Mouse (Mus musculus) left cerebral cortex, adult 11 months (tissue): ENCODE data around the gene Ric1.
"Not testable (repeated sequence)": the region's sequence is repeated elsewhere in the genome, so short reads cannot be mapped to it uniquely, and the experiment has no call there.

ENCODE experiments used
- DNase-seq: peaks from one replicate; pipeline ENCODE4 v3.0.0; 2022; ENCODE audit warnings: low spot score

Ric1 gene

DNA sequence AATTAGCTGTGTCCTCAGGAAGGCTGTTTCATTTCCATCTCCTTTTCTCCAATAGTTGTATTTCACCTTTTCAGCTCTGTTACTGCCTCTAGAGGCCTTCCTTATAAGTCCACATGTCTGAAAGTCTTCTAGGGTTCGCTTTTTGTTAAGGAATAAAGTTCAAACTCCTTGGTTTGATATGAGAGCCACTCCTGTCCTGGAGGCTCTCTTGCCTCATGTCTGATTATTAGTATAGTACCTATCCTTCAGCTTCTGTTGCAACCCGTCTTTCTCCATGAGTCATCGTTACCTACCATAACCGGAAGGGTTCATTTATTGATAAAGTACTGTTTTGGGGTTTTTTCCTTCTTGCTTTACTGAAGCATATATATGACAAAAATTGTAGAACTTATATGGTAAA is 5.2 kb downstream of the Ric1 start:
- DNase-seq, result no peak

DNA sequence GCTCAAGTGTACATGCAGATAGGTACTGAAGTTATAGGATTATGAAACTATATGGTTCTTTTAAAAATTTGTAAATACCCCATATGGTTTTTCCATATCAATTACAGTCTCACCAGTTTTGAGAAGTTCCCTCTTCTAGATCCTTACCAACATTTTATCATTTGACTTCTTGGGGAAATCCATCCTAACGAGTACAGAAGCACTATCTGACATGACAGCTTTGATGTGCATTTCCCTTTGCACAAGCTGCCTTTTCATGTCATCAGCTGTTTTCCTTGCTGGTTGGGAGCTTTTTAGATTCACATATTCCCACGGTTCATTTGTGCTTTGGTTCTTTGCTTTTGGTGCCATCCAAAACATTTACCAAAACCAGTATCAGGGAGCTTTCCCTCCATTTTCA is 6.5 kb downstream of the Ric1 start:
- DNase-seq, result no peak

DNA sequence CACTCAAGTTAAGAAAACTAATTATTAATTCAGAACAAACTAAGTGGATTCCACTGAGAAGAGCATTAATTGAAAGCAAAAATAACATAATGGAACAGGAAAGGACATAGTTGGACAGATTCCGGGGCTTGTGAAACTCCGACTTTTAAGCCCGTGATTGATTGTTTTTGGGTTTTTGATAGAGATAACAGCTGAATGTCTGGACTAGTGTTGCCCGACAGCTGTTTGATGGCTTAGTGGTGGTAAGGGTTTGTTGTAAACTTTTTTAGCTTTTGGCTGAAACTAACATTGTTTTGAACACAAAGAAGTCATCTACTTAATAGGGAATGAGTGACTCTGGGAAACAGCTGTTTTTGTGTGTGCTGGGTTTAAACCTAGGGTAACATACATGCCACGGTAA is 11.9 kb downstream of the Ric1 start:
- no peak for DNase-seq

DNA sequence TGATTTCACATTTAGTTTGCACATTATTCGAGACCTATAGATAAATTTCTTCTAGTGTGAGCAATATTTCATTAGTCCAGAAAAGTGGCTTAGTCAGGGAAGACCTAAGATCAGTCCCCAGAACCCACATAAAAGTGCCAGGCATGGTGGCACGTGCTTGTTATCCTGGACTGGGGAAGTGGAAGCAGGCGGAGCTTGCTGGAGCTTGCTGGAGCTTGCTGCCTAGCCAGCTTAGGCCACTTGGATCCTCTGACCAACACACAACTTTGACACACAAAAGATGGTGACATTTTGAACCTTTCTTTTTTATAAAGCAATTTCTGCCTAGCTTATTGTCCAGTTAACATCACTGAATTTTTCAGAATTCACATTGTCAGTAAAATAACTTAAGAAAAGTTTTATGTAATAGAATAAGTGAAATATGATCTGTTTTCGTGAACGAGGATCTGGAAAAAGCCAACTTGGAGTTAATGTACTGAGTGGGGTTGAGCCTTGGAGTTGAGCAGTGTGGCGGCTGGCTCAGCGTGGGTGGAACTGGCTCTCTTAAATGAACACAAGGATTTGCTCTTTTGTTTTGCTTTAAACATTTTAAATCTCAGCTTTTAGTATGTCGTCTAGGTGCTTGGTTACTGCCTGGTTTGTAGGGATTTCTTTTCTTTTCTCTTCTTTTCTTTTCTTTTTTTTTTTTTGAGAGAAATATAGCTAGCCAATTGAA is 20.3 kb downstream of the Ric1 start:
- DNase-seq, result no peak

DNA sequence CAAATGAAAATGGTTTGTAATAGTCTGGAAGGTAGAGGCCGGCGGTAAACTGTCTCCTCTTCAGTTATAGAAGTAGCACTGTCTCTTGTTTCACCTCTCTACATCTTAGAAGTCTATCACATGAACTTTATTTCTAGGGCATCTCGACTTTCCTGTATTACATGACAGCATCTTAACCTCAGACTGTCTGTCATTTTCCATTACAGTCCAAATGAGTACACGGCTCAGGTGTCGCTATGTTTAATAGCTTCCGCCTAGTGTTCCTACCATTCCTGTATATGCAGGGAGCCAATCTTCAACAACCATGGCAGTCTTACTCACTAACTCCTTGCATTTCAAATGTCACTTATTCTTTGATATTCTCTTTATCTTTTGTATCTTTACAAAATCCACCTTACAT is 21.9 kb downstream of the Ric1 start:
- no peak for DNase-seq

DNA sequence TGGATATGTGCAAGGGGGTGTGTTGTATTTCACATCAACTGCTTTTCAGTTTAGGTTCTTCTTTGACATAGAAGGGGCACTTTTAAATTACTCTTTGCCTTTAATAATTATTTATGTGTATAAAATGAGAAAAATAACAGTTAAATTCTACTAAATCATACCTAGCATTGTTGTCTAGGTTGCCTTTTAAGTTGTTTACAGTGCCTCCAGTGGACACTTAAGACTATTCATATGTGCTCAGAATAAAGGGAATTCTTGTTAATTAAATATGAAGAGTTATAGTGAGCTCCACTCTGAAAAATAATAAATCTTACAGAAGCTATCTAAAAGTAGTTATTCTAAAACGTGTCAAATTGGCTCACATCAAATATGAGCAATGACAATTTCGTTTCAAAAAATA is 28.5 kb downstream of the Ric1 start:
- DNase-seq, result no peak

DNA sequence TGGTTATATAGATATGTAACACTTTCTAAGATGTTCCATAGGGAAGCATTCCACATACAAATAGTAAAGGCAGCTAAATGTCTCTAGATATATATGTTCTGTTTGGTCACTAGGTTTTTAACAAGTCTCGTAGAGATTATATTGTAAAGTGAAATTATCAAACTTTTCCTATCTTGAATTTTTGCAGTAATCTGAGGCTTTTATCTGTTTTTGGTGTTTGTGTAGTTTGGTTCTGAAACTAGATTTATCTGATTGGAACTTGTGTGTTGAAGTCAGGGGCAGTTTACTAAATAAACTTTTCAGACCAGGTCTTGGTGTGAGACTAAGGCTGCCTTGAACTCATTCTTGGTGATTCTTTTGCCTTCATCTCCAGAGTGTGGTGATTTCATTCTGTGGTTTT is 29.0 kb downstream of the Ric1 start:
- no peak for DNase-seq

DNA sequence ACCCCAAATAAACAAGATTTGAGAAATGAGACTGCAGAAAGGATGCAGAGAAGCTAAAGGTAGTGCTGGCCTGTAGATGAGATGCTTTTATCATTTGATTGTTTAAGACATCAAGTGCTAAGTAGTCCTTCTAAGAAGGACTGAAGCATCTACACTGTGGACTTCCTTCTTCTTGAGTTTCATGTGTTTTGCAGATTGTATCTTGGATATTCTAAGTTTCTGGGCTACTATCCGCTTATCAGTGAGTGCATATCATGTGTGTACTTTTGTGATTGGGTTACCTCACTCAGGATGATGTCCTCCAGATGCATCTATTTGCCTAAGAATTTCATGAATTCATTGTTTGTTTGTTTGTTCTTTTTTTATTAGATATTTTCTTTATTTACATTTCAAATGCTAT is 29.9 kb downstream of the Ric1 start:
- DNase-seq, result not testable (repeated sequence)

DNA sequence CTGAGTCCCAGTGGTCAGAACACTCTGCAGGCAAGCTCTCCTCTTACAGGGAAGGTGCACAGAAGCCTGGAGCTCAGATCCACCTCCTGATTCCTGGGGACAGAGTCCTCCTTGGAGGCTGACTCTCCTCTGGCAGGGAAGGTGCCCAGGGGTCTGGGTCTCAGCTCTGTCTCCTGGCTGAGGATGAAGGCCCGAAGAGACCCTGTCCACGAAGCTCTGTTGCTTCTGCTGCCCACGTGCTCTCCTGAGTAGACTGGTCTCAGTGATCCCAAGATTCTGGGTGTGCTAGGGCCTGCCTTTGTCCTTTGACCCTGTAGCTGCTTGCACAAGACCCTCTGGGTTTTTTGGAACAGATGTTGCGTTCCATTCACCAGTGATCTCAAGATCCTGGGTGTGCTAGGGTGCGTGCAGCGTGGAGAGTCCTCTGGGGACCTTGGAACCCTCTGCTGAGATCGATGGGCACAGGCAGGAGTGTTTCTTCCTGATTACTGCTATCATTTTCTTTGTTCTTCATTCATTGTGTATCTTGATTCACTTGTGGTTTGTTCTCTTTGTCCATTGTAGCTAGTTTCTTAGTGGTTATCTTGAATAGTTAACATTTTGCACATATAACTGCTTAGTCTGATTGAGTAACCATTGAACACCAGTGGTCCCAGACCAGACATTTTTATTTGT is 35.2 kb downstream of the Ric1 start:
- not testable (repeated sequence) for DNase-seq

DNA sequence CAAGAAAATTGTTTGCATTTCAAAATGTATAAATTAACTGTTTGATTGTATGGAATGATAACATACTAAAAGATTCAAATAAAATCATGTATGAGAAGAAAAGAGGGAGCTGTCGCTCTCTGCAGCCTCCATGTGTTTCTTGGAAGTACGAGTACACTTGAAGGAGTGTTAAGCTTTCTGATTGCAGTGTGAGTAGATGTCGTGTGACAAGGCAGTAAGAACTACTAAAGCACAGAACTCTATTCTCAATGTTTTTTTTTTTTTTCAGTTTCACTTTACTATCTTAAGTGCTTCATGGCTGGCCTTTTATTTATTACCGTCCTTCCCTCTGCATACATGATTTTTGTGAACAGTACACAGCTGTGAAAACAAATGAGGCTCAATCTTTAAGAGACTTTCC is 40.1 kb downstream of the Ric1 start:
- no peak for DNase-seq

DNA sequence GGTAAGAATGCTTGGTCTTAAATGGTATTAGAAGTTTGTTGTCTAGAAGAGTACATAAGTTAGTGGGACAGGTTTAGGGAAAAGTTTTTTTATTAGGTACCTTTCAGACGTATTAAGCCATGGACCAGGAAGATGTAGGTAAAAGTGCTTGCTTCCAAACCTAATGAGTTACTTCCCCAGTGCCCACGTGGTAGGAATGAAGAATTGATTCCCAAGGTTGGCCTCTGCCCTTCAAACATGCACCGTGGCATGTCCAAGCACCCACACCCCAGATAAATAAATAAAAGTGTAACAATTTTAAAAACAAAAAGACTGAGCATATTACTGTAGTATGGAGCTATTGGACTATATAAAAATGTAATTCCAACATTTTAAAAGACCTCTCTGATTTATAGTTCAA is 40.5 kb downstream of the Ric1 start:
- DNase-seq, result no peak

DNA sequence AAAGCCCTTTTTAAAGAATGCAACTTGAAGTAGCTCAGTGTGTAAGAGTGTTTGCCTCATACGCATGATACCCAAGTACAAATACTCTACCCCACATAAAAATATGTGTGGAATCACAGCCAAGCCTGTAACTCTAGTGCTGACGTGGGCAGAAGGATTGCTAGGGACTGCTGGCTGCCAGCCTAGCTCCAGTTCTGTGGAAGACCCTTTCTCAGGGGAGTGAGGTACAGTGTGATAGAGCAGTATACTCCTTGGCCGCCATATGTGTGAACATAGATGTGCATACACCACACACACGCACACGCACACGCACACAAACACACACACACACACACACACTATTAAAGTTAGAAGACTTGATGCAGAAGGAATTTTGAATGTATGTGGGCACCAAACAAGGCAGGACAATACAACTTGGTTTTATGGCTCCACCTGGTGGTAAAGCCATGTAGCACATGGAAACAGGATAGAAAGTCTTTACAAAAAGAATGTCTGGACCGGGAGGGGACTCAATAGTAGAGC is 41.2 kb downstream of the Ric1 start:
- peak; percentile 18 for DNase-seq

DNA sequence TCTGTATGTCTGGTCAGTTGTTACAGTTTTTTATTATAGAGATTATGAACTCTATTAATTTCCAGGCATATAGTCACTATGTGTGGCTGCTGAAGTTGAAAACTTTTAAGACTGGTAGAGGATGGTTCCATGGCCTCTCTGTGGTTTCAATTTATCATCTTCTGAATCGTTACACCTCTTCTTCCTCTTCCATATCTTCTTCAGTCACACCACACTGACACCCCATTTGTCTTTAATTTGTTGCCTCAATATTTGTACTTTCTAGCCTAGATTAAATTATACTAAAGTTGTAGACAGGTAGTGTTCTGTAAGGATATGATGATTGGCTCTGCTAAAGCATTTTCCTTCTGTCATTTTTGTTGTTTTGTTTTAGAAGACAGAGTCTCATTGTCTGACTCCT is 44.4 kb downstream of the Ric1 start:
- no peak for DNase-seq

DNA sequence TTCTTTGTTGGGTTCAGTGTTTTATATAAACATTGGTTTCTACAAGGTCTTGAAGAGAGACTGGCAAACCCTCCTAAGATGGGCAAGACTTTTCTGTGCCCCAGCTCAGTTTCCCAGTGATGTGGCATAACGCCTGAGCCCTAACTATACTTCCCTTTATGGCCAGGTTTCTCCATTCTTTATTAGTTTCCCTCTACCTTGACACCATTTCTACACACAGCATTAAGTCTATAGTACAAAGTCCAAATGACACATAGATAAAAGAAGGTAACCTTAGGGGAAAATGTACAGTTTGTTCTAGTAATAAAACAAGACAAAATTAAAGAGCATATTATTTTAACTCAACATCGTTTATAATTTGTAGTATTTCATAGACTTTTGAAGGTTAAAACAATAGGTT is 60.4 kb downstream of the Ric1 start:
- no peak for DNase-seq

DNA sequence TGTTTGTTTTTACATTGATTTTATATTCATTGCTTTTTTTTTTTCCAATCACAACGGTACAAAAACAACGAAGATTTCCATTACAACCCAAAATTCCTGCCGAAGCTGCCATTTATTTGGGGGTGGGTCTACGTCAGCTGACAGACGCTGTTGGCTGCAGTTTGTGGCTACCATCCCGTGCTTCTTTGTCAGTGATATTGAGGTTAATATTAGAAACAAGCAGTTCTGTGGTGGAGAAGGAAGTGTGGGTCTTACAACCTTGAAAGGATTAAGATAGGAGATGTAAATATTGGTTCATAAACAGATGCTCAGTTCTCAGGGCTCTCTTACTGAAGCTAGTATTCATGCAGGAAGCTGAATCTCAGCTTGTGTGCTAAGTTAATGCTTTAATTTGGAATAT is 61.7 kb downstream of the Ric1 start:
- no peak for DNase-seq

DNA sequence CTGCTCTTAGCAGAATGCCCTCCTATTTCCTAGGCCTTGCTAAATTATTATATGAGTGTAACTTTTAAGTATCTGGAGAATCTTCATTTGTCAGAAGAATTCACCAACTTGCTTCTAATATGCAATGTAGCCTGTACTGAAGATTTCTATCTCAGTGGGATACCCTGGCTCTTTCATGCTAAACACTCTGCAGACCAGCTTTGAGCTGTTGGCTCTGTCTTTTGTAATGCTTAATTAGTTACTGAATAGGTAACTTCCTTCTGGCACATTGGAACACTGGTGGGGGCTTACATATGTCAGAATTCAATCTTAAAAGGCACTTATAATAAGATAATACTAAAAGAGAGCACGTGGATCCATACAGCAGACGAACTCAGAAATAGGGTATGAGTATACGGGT is 71.7 kb downstream of the Ric1 start:
- not testable (repeated sequence) for DNase-seq

DNA sequence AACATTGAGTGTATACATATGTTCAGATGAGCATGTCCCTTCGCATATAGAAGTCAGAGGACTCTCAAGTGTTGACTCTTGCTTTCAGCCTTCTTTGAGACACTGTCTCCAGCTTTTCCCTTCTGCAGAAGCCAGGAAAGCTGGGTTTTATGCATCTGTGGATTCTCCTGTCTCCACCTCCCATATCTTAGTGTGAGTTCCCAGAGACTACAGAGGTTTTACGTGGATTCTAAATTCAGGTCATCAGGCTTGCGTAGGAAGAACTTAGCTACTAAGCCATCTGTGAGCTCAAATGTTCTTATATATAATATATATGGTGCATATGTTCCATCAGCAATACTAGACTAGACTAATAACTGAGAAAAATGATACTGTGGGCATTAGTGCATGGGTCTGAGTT is 74.2 kb downstream of the Ric1 start:
- no peak for DNase-seq

DNA sequence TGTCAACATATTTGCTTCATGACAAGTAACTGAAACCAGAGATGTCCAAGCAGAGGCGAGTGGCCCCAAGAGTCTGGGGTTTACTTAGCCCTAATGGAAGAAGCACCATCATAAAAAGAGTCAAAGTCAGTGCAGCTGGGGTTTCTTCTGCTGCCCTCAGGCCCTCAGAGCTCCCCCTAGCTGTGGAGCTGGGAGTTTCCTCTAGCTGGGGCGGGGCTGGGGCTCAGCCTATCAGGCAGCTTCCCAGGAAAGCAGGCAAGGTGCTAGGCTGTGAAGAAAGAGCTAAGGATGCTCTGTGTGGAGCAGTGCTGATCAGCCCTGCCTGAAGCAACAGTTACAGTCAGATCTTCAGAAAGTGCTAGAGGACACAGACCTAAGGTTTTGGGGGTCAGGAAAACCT is 74.9 kb downstream of the Ric1 start:
- no peak for DNase-seq

DNA sequence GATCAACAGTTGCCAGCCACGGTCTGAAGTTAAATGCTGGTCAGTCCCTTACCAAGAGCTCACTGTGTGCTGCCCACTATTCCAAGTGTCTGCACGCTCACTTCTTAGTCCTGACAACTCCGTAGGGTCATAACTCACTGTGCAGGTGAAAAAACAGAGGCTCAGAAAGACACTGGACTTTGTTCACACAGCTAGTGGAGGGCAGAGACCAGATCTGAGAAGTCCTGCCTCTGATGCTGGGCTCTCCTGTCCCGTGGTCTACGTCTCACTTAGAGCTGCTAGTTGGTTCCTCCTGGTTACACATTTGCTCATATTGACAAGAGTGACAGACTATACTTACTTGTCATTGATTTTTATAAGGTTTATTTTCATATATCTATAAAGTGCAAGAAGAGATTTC is 76.9 kb downstream of the Ric1 start:
- DNase-seq, result no peak

DNA sequence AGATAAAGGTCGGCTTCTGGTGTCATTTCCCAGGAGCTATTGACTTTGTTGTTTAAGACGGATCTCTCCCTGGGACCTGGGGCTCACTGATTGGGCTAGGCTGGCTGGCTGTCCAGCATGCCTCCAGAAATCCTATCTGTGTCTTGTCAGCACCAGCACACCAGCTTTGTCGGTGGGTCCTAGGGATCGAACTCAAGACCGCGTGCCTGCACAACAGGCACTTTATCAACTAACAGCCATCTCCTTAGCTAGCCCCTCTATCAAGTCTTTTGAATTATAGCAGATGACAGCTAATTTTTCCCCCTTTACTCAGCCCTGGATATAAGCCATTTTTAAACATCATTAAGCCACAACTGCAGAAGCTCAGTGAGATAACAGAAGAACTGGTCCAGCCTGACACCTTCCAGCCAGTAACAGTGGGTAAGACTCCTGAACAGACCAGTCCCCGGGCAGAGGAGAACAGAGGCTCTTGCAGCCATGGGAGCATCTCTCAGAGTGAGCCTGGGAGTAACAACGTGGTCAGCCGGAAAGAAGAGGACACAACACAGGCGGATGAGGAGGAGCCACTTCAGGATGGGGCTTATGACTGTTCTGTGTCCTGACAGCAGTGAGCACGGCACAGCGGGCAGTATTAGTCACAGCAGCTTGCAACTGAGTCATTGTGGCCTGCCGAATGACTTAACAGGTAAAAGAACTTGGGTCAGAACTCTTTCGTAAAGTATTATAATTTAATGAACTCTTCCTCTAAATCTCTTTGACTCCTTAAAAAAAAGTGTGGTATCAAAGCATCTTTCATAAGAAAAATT is 81.7 kb downstream of the Ric1 start:
- DNase-seq, result no peak

DNA sequence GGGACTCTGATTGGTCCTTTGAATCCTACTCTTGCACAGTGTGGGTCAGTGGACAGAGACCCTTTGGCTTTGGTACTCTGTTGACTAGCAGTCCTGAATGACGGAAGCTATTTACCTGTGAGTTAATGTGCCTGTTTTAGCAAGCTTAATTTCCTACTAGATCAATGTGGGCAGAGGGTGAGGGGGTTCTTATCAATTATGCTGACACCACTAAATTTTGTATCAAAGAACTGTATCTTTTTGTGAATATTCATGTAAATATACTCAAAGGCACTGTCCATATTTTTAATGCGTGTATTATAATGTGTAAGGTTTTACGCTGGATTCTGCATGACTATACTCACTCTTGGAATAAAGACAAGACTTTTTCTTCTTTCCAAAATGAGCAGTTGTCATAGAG is 82.6 kb downstream of the Ric1 start:
- DNase-seq, result no peak

DNA sequence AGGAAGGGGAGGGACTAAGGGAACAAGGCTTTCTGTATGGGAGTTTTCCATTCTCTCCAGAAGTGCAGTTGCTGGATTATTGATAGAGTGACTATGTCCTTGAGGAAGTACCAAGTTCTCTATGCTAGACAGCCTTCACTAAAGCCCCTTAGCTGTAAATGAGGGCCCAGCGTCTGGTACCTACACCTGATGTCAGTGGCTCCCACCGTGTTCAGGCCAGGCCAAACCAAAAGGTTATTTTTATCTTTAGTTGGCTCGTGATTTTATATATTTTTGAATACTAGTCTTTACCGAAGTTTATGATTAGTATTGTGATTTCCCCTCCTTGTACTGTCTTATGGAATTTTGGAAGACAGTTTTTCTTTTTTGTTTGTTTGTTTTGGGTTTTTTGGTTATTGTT is 85.4 kb downstream of the Ric1 start:
- no peak for DNase-seq

DNA sequence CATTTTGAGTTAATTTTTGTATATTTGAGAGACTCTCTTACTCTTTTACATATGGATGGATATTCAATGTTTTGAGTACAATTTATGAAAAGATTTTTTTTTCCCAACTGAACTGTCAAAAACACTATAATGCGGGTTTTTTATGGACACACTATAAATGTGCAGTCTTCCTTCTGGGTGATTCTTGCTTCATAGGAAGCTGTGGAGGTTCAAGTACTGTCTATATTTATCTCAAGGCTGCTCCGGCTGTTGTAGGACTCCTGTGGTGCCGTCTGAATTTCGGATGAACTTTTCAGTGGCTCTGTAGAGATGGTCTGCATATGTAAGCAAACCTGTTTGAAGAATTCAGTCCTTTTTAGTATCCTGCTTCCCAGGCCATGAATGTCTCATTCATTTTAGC is 86.1 kb downstream of the Ric1 start:
- no peak for DNase-seq
